Comparison of ENCODE assay signal across 16 mouse cellular contexts in genomic region chr1:156471071-156471470, GRCm38 (mm10). TPM values are rescaled to one million over a fixed set of nuclear protein-coding genes. Genes with fewer than 3 reads are reported as not detected.
DNase-seq lines count a peak whose midpoint lies in the region; ATAC-seq and TF ChIP-seq lines count a peak whose summit lies in the region.
"Had no signal": no experiment of that assay in that cellular context is flagged by ENCODE, and none has a peak within 500 bp of the region (broad histone marks: within the 10 kb centered on the region; RNA-seq: fewer than 3 reads in every experiment).

No protein-coding gene starts in this region.

- no peak overlapping the region for H3K4me2 ChIP-seq in heart, postnatal 0 days (ENCODE audit: low read depth, low read length)
- H3K4me2 ChIP-seq in intestine, embryonic 15.5 days (replicated peaks): peak overlapping the region; percentile 71
- H3K4me2 ChIP-seq in hindbrain, embryonic 16.5 days (ENCODE audit: low read length): no peak overlapping the region
- H3K4me2 ChIP-seq in midbrain, postnatal 0 days (ENCODE audit: low read depth, low read length, poor library complexity, severe bottlenecking): no peak overlapping the region
- H3K4me2 ChIP-seq: hindbrain, embryonic 15.5 days had no signal

- no peaks in the 10 kb centered on the region for H3K27me3 ChIP-seq in heart, postnatal 0 days (ENCODE audit: control insufficient read depth, insufficient read depth, low read length)
- H3K27me3 ChIP-seq in heart, adult 2 months (ENCODE audit: control insufficient read depth, insufficient read depth, low read length): no peaks in the 10 kb centered on the region
- H3K27me3 ChIP-seq in intestine, embryonic 15.5 days (replicated peaks): no peaks in the 10 kb centered on the region
- no peaks in the 10 kb centered on the region for H3K27me3 ChIP-seq in hindbrain, embryonic 16.5 days (replicated peaks; ENCODE audit: control insufficient read depth, insufficient read depth, low read length)
- no peaks in the 10 kb centered on the region for H3K27me3 ChIP-seq in midbrain, postnatal 0 days (ENCODE audit: insufficient read depth, low read length)
- H3K27me3 ChIP-seq: hindbrain, embryonic 15.5 days had no signal

- WGBS in heart, postnatal 0 days: 80% methylated on average over 3 of the region's 3 CpGs
- 81% methylated on average over 3 of the region's 3 CpGs for WGBS in heart, adult 2 months
- WGBS in intestine, embryonic 15.5 days: 58% methylated on average over 3 of the region's 3 CpGs
- WGBS in hindbrain, embryonic 16.5 days: 90% methylated on average over 3 of the region's 3 CpGs
- WGBS in midbrain, postnatal 0 days: 91% methylated on average over 3 of the region's 3 CpGs

- H3K4me1 ChIP-seq in heart, postnatal 0 days (ENCODE audit: control insufficient read depth, insufficient read depth): no peaks in the 10 kb centered on the region
- H3K4me1 ChIP-seq in heart, adult 2 months (ENCODE audit: control insufficient read depth, insufficient read depth, low read length): peaks cover 2% of the 10 kb centered on the region; the same call in 1 of the 2 replicates
- peaks cover 7% of the 10 kb centered on the region; the same call in 1 of the 2 replicates for H3K4me1 ChIP-seq in intestine, embryonic 15.5 days (replicated peaks)
- peaks cover 6% of the 10 kb centered on the region for H3K4me1 ChIP-seq in hindbrain, embryonic 16.5 days (ENCODE audit: control insufficient read depth, insufficient read depth, low read depth, low read length)
- 0 out of 2 replicates have a peak, but pooled peaks cover 3% of the 10 kb centered on the region for H3K4me1 ChIP-seq in midbrain, postnatal 0 days (ENCODE audit: insufficient read depth, low read length)

- H3K9ac ChIP-seq in heart, postnatal 0 days (replicated peaks; ENCODE audit: low read depth, low read length): no peak overlapping the region
- no peak overlapping the region for H3K9ac ChIP-seq in heart, adult 2 months (ENCODE audit: low read depth, low read length)
- no peak overlapping the region for H3K9ac ChIP-seq in intestine, embryonic 15.5 days
- H3K9ac ChIP-seq in hindbrain, embryonic 16.5 days (ENCODE audit: low read depth, low read length): no peak overlapping the region
- H3K9ac ChIP-seq in midbrain, postnatal 0 days (replicated peaks; ENCODE audit: low read length, poor library complexity, severe bottlenecking): no peak overlapping the region
- H3K9ac ChIP-seq: hindbrain, embryonic 15.5 days had no signal

- H3K79me2 ChIP-seq in heart, adult 2 months (replicated peaks; ENCODE audit: control insufficient read depth, insufficient read depth, low read length): no peaks in the 10 kb centered on the region

- H3K36me3 ChIP-seq in heart, postnatal 0 days (replicated peaks; ENCODE audit: control insufficient read depth, insufficient read depth, low read length): peaks cover 3% of the 10 kb centered on the region; the same call in 1 of the 2 replicates
- H3K36me3 ChIP-seq in heart, adult 2 months (ENCODE audit: control insufficient read depth, insufficient read depth, low read length): no peaks in the 10 kb centered on the region
- peaks cover 4% of the 10 kb centered on the region for H3K36me3 ChIP-seq in intestine, embryonic 15.5 days
- peaks cover 4% of the 10 kb centered on the region for H3K36me3 ChIP-seq in hindbrain, embryonic 16.5 days (ENCODE audit: control insufficient read depth, insufficient read depth, low read length)
- no peaks in the 10 kb centered on the region; the same call in 1 of the 2 replicates for H3K36me3 ChIP-seq in midbrain, postnatal 0 days (ENCODE audit: insufficient read depth, low read length)

- DNase-seq in heart, postnatal 0 days (ENCODE audit: low spot score): no peak
- no peak for DNase-seq in heart, adult 2 months
- peak; percentile 67 for DNase-seq in 416B (ENCODE audit: low read depth)
- DNase-seq in thymus, postnatal 10 days (ENCODE audit: low spot score in 2 of 2): no peak
- DNase-seq in midbrain, postnatal 0 days (ENCODE audit: low spot score): no peak
- DNase-seq: cerebellum, adult 9-10 months; thymus, adult 18-20 months had no signal

- H3K9me3 ChIP-seq in heart, postnatal 0 days (replicated peaks; ENCODE audit: control insufficient read depth, low read length): 0 out of 2 replicates have a peak, but pooled peaks cover 4% of the 10 kb centered on the region
- no peaks in the 10 kb centered on the region for H3K9me3 ChIP-seq in intestine, embryonic 15.5 days
- peaks cover 7% of the 10 kb centered on the region for H3K9me3 ChIP-seq in hindbrain, embryonic 16.5 days (ENCODE audit: control insufficient read depth, low read length)
- H3K9me3 ChIP-seq in midbrain, postnatal 0 days (ENCODE audit: low read length): no peaks in the 10 kb centered on the region
- H3K9me3 ChIP-seq: hindbrain, embryonic 15.5 days; limb, embryonic 10.5 days had no signal

- no peak for TF ChIP-seq EP300 in heart, postnatal 0 days (IDR thresholded peaks at IDR 0.05; ENCODE audit: low read depth)
- TF ChIP-seq EP300 in heart, adult 2 months (IDR thresholded peaks at IDR 0.05; ENCODE audit: insufficient read depth, low read depth, low read length): no peak

- TF ChIP-seq POLR2A in heart, adult 2 months (IDR thresholded peaks at IDR 0.05; ENCODE audit: insufficient read depth, low read depth, low read length): no peak

- no peak for ATAC-seq in heart, postnatal 0 days (ENCODE audit: insufficient read depth, low read depth)
- no peak for ATAC-seq in intestine, embryonic 15.5 days
- ATAC-seq in megakaryocyte, adult 5-6 weeks (ENCODE audit: poor library complexity, severe bottlenecking): peak; percentile 46
- ATAC-seq in hindbrain, embryonic 16.5 days: no peak
- ATAC-seq in midbrain, postnatal 0 days (ENCODE audit: low FRiP score): no peak

- TF ChIP-seq CTCF in heart, postnatal 0 days (IDR thresholded peaks at IDR 0.05; ENCODE audit: low read depth): no peak
- no peak for TF ChIP-seq CTCF in heart, adult 2 months (IDR thresholded peaks at IDR 0.05)
- no peak for TF ChIP-seq CTCF in midbrain, postnatal 0 days (IDR thresholded peaks at IDR 0.05)

- no peak overlapping the region for H3K4me3 ChIP-seq in heart, postnatal 0 days (ENCODE audit: low read depth, low read length)
- no peak overlapping the region for H3K4me3 ChIP-seq in heart, adult 2 months
- H3K4me3 ChIP-seq in intestine, embryonic 15.5 days (replicated peaks): peak overlapping the region; percentile 19; the same call in 1 of the 2 replicates
- H3K4me3 ChIP-seq in hindbrain, embryonic 16.5 days (ENCODE audit: low read length): no peak overlapping the region
- H3K4me3 ChIP-seq in midbrain, postnatal 0 days (ENCODE audit: low read depth, low read length): no peak overlapping the region
- H3K4me3 ChIP-seq: embryonic facial prominence, embryonic 10.5 days; heart, embryonic 10.5 days; hindbrain, embryonic 15.5 days; limb, embryonic 10.5 days; midbrain, embryonic 10.5 days had no signal

- intact Hi-C loops in heart, adult 2 months (cut with DNase I): no loop called here

- H3K27ac ChIP-seq in heart, postnatal 0 days (ENCODE audit: low read depth): peak overlapping the region; percentile 30; the same call in 1 of the 2 replicates
- H3K27ac ChIP-seq in heart, adult 2 months: no peak overlapping the region; the same call in 1 of the 2 replicates
- peak overlapping the region; percentile 79 for H3K27ac ChIP-seq in intestine, embryonic 15.5 days
- H3K27ac ChIP-seq in hindbrain, embryonic 16.5 days (ENCODE audit: low read depth, low read length): no peak overlapping the region
- no peak overlapping the region for H3K27ac ChIP-seq in midbrain, postnatal 0 days (ENCODE audit: low read depth, low read length)
- H3K27ac ChIP-seq: embryonic facial prominence, embryonic 10.5 days; hindbrain, embryonic 15.5 days; limb, embryonic 10.5 days; midbrain, embryonic 10.5 days had no signal

RNA-seq across cellular contexts. Expression of gene Soat1, which starts 3.1 kb away (rescaled TPM):
- 47.3 and 75.3 TPM in 2 replicates for total RNA-seq in heart, postnatal 0 days (2014; rRNA removed; ENCODE audit: low replicate concordance)
- 8.6 and 12.3 TPM in 2 replicates for polyA plus RNA-seq in heart, postnatal 0 days (2015; fragmentation: Nextera tagmentation; extraction: Ambion mirVana)
- 1 to 10 TPM; 7.1 to 8.2 TPM for total RNA-seq in heart, adult 2 months (2021)
- 5.6 and 13.3 TPM in 2 replicates for polyA plus RNA-seq in heart, adult 2 months (2012; rRNA removed)
- polyA plus RNA-seq in intestine, embryonic 15.5 days (2015; fragmentation: Nextera tagmentation; extraction: Ambion mirVana): 78.4 and 88.6 TPM in 2 replicates
- total RNA-seq in megakaryocyte, adult 5-6 weeks (2015): 223 and 228 TPM in 2 replicates
- 341 and 376 TPM in 2 replicates for total RNA-seq in megakaryocyte, adult 5-6 weeks (2017)
- polyA plus RNA-seq in hindbrain, embryonic 16.5 days (2015; fragmentation: Nextera tagmentation; extraction: Ambion mirVana): 11.3 and 12.6 TPM in 2 replicates
- total RNA-seq in midbrain, postnatal 0 days (2014; rRNA removed): 24.8 TPM in 2 replicates
- 10.3 and 11.8 TPM in 2 replicates for polyA plus RNA-seq in midbrain, postnatal 0 days (2015; fragmentation: Nextera tagmentation; extraction: Ambion mirVana)

RNA-seq across cellular contexts. Expression of gene Axdnd1, which starts 50.1 kb away (rescaled TPM):
- total RNA-seq in heart, postnatal 0 days (2014; rRNA removed; ENCODE audit: low replicate concordance): not detected in 2 replicates
- polyA plus RNA-seq in heart, postnatal 0 days (2015; fragmentation: Nextera tagmentation; extraction: Ambion mirVana): 0.04 TPM in 1 of 2 replicates, not detected in the other
- not detected for total RNA-seq in heart, adult 2 months (2021)
- not detected in 2 replicates for polyA plus RNA-seq in heart, adult 2 months (2012; rRNA removed)
- polyA plus RNA-seq in intestine, embryonic 15.5 days (2015; fragmentation: Nextera tagmentation; extraction: Ambion mirVana): 0.28 and 0.76 TPM in 2 replicates
- 2.2 TPM in 1 of 2 replicates, not detected in the other for total RNA-seq in megakaryocyte, adult 5-6 weeks (2015)
- total RNA-seq in megakaryocyte, adult 5-6 weeks (2017): 0.92 and 1.8 TPM in 2 replicates
- 0.22 and 0.43 TPM in 2 replicates for polyA plus RNA-seq in hindbrain, embryonic 16.5 days (2015; fragmentation: Nextera tagmentation; extraction: Ambion mirVana)
- not detected in 2 replicates for total RNA-seq in midbrain, postnatal 0 days (2014; rRNA removed)
- 0.11 and 0.56 TPM in 2 replicates for polyA plus RNA-seq in midbrain, postnatal 0 days (2015; fragmentation: Nextera tagmentation; extraction: Ambion mirVana)
- polyA plus RNA-seq: G1E had no signal

RNA-seq across cellular contexts. Expression of gene Gm10031, which starts 52.7 kb away (rescaled TPM):
- 9.1 and 13.9 TPM in 2 replicates for total RNA-seq in heart, postnatal 0 days (2014; rRNA removed; ENCODE audit: low replicate concordance)
- 0.33 and 0.45 TPM in 2 replicates for polyA plus RNA-seq in heart, postnatal 0 days (2015; fragmentation: Nextera tagmentation; extraction: Ambion mirVana)
- 10 to 100 TPM; 45.0 to 52.3 TPM for total RNA-seq in heart, adult 2 months (2021)
- 9.5 and 16.3 TPM in 2 replicates for polyA plus RNA-seq in heart, adult 2 months (2012; rRNA removed)
- 0.37 and 0.62 TPM in 2 replicates for polyA plus RNA-seq in intestine, embryonic 15.5 days (2015; fragmentation: Nextera tagmentation; extraction: Ambion mirVana)
- total RNA-seq in megakaryocyte, adult 5-6 weeks (2015): 3.8 and 7.0 TPM in 2 replicates
- total RNA-seq in megakaryocyte, adult 5-6 weeks (2017): 12.0 and 19.4 TPM in 2 replicates
- 0.34 and 0.91 TPM in 2 replicates for polyA plus RNA-seq in hindbrain, embryonic 16.5 days (2015; fragmentation: Nextera tagmentation; extraction: Ambion mirVana)
- 23.7 and 29.5 TPM in 2 replicates for total RNA-seq in midbrain, postnatal 0 days (2014; rRNA removed)
- polyA plus RNA-seq in midbrain, postnatal 0 days (2015; fragmentation: Nextera tagmentation; extraction: Ambion mirVana): 0.53 and 0.54 TPM in 2 replicates

Comparison
In these comparisons a context has a peak if more than half of its experiments do, and no peak if none do; other contexts are left out.
1. H3K27ac ChIP-seq: peak in heart, postnatal 0 days (single experiment) and intestine, embryonic 15.5 days (single experiment); none in heart, adult 2 months (single experiment), hindbrain, embryonic 16.5 days (single experiment) and midbrain, postnatal 0 days (single experiment).